Mouse (Mus musculus) embryonic facial prominence, embryonic 12.5 days (tissue): Measurements from ENCODE around the gene Elavl2. TPM values are rescaled to one million over a fixed set of nuclear protein-coding genes. Genes with fewer than 3 reads are reported as not detected.
A peak's percentile ranks its signal among the peaks of the same experiment; 100 is the strongest.

Experiments used
- ATAC-seq: fragments of 200-750 bp; cut with Nextera tagmentation; 2 replicates; pipeline ENCODE4 v1.8.0; 2017; ENCODE audit not compliant: insufficient number of reproducible peaks, insufficient read depth, low FRiP score, low TSS enrichment
- H3K27ac ChIP-seq: fragments of 300-500 bp; sonication (generic); 2 replicates; pipeline ENCODE4 v1.5.1; 2016; ENCODE audit warnings: mild to moderate bottlenecking
- H3K27me3 ChIP-seq: fragments of 300-500 bp; sonication (generic); 2 replicates; pipeline ENCODE4 v1.6.1; 2016; ENCODE audit warnings: mild to moderate bottlenecking, moderate library complexity
- H3K36me3 ChIP-seq: fragments of 300-500 bp; sonication (generic); 2 replicates; pipeline ENCODE4 v1.6.1; 2016; ENCODE audit warnings: mild to moderate bottlenecking
- H3K4me1 ChIP-seq: fragments of 300-500 bp; sonication (generic); 2 replicates; pipeline ENCODE4 v1.6.1; 2016
- H3K4me2 ChIP-seq: fragments of 300-500 bp; sonication (generic); replicated peaks from 2 replicates; pipeline ENCODE4 v1.6.1; 2016; ENCODE audit warnings: mild to moderate bottlenecking, moderate library complexity
- H3K4me3 ChIP-seq: fragments of 300-500 bp; sonication (generic); 2 replicates; pipeline ENCODE4 v1.5.1; 2016; ENCODE audit warnings: mild to moderate bottlenecking
- H3K9ac ChIP-seq: fragments of 300-500 bp; sonication (generic); 2 replicates; pipeline ENCODE4 v1.6.1; 2016; ENCODE audit warnings: mild to moderate bottlenecking, moderate library complexity
- H3K9me3 ChIP-seq: fragments of 300-500 bp; sonication (generic); 2 replicates; pipeline ENCODE4 v1.6.1; 2016; ENCODE audit warnings: mild to moderate bottlenecking, moderate library complexity
- WGBS: fragments of 180-500 bp; shearing (Covaris S2); methylation state at CpG from one replicate; pipeline ENCODE4 v1.1.7; 2016; 5-methylcytosine and 5-hydroxymethylcytosine counted together
- polyA plus RNA-seq: library from polyadenylated mRNA; unstranded; fragments of >200 nt; fragmentation: Nextera tagmentation; extraction: Ambion mirVana; gene quantifications from 2 replicates; pipeline ENCODE4 v1.2.1, GENCODE M21; 2016

Gene Elavl2
- polyA plus RNA-seq, 1 experiment from 2014 or later: 12.5 TPM

- H3K27ac ChIP-seq: no peak overlapping the region
- under 1% methylated on average over 7 of the region's 7 CpGs for WGBS
These were observed 25.3 kb downstream of the Elavl2 start for GRCm38 (mm10) chr4:91375372-91375687.

DNA sequence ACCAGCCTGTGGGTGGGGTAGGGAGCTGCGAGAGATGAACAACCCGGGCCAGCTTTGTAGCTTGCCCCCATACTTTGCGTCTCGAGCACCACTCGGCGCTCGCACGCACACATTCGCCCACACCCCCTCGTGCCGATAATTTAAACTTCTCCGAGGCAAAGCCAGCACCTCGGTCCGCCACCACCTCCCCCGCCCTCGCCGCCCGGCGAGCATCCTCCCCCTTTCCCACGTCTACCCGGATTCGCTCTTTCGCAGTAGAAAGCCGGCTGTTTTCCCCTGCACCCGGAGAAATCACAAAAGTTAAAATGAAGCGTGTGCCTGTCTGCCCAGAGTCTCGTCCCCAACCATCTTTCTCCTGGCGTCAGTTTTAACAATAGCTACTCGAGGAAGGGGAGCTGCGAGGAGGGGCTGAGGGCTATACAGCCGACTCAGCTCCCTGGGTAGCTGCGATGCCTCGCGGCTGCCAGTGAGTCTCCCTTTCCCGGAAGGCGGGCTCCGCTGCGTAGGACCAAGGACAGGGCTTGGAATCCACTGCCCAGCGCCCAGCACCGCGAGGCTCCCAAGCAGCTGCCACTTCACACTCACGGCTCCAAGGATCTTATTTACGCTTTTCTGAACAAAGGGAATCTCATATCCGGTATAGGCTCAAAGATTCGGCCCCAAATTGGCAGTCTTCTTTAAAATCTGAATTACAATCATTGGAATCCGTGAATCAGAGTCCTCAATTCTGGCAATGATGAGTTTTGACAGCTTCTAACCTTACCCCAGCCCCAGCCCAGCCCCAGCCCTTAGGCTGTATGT, 25.8 kb downstream of the Elavl2 start:
- Histone ChIP-seq H3K36me3 (no peaks in the 10 kb centered on the region), H3K27me3 (peaks cover 55% of the 10 kb centered on the region), H3K9me3 (no peaks in the 10 kb centered on the region), H3K4me2 (peak overlapping the region; percentile 79), H3K4me1 (peaks cover 21% of the 10 kb centered on the region; the same call in 1 of the 2 replicates), H3K27ac (no peak overlapping the region), H3K9ac (peak overlapping the region; percentile 45), H3K4me3 (peak overlapping the region; percentile 48)
- no peak for ATAC-seq
- under 1% methylated on average over 46 of the region's 46 CpGs for WGBS

More at GRCm38 (mm10) chr4:91375372-91375687, 25.3 kb downstream of the Elavl2 start:
- ATAC-seq: no peak
- H3K4me3 ChIP-seq: peak overlapping the region; percentile 48
- no peak overlapping the region; the same call in 1 of the 2 replicates for H3K9ac ChIP-seq
- H3K4me1 ChIP-seq: peaks cover 21% of the 10 kb centered on the region; the same call in 1 of the 2 replicates
- peak overlapping the region; percentile 79 for H3K4me2 ChIP-seq
- H3K36me3 ChIP-seq: no peaks in the 10 kb centered on the region
- no peaks in the 10 kb centered on the region for H3K9me3 ChIP-seq
- H3K27me3 ChIP-seq: peaks cover 55% of the 10 kb centered on the region

GRCm38 (mm10) chr4:91372844-91373243, 27.7 kb downstream of the Elavl2 start:
- H3K4me2 ChIP-seq: no peak overlapping the region
- ATAC-seq: no peak
- H3K4me3 ChIP-seq: no peak overlapping the region
- H3K9ac ChIP-seq: no peak overlapping the region
- WGBS: 2% methylated on average over 13 of the region's 13 CpGs
- no peaks in the 10 kb centered on the region for H3K9me3 ChIP-seq
- H3K36me3 ChIP-seq: no peaks in the 10 kb centered on the region
- peaks cover 21% of the 10 kb centered on the region; the same call in 1 of the 2 replicates for H3K4me1 ChIP-seq
- H3K27me3 ChIP-seq: peaks cover 63% of the 10 kb centered on the region
- H3K27ac ChIP-seq: no peak overlapping the region

DNA sequence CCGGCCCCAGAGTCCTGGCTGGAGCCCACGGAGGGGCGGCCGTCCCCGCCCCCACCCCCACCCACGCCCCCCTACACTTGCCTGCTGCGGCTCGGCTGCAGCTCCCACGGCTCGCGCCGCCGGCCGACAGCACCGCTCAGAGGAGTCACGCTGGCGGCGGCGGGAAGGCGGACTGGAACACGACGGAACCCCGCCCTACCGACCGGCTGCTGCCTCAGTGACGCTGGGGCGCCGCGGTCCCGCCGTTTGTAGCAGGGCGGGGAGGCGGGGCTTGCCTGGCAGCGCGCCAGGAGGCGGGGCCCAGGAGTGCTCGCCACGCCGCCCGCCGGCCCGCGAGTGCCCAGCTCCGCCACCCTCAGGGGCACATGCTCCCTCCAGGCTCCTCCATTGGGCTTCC, 28.8 kb downstream of the Elavl2 start:
- ATAC-seq: peak; percentile 58
- peak overlapping the region; percentile 52 for H3K9ac ChIP-seq
- no peak overlapping the region for H3K27ac ChIP-seq
- H3K4me2 ChIP-seq: peak overlapping the region; percentile 100
- no peaks in the 10 kb centered on the region for H3K9me3 ChIP-seq
- peak overlapping the region; percentile 64 for H3K4me3 ChIP-seq
- peaks cover 21% of the 10 kb centered on the region; the same call in 1 of the 2 replicates for H3K4me1 ChIP-seq
- no peaks in the 10 kb centered on the region for H3K36me3 ChIP-seq
- WGBS: under 1% methylated on average over 42 of the region's 44 CpGs
- peaks cover 63% of the 10 kb centered on the region for H3K27me3 ChIP-seq

- Histone ChIP-seq H3K27ac (no peak overlapping the region), H3K4me3 (peak overlapping the region; percentile 64), H3K9me3 (no peaks in the 10 kb centered on the region), H3K27me3 (peaks cover 63% of the 10 kb centered on the region), H3K9ac (peak overlapping the region; percentile 52), H3K4me2 (peak overlapping the region; percentile 100), H3K36me3 (no peaks in the 10 kb centered on the region), H3K4me1 (peaks cover 21% of the 10 kb centered on the region; the same call in 1 of the 2 replicates)
- ATAC-seq: peak; percentile 36
- 1% methylated on average over 81 of the region's 82 CpGs for WGBS
These were observed 29.3 kb downstream of the Elavl2 start for GRCm38 (mm10) chr4:91371131-91371818.

DNA sequence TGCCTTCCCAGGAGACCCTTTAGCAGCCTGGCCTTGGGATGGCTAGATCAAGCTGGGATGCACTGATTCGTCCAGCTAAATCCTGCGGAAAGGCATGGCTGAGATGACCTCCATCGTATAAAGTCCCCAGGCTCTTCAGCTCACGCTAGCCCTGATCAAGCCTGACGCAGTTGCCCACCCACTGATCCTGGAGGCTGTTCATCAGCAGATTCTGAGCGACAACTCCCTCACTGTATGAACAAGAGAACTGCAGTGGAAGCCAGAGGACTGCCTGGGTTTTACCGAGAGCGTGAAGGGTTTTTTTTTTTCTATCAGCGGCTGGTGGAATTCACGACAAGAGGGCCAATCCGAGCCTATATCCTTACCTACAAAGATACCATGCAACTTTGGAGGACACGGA, 35.3 kb downstream of the Elavl2 start:
- H3K9ac ChIP-seq: no peak overlapping the region
- no peak overlapping the region for H3K27ac ChIP-seq
- no peak for ATAC-seq
- no peaks in the 10 kb centered on the region for H3K9me3 ChIP-seq
- no peak overlapping the region for H3K4me2 ChIP-seq
- no peaks in the 10 kb centered on the region for H3K4me1 ChIP-seq
- no peak overlapping the region for H3K4me3 ChIP-seq
- H3K27me3 ChIP-seq: peaks cover 15% of the 10 kb centered on the region
- no peaks in the 10 kb centered on the region for H3K36me3 ChIP-seq
- 81% methylated on average over 12 of the region's 12 CpGs for WGBS

DNA sequence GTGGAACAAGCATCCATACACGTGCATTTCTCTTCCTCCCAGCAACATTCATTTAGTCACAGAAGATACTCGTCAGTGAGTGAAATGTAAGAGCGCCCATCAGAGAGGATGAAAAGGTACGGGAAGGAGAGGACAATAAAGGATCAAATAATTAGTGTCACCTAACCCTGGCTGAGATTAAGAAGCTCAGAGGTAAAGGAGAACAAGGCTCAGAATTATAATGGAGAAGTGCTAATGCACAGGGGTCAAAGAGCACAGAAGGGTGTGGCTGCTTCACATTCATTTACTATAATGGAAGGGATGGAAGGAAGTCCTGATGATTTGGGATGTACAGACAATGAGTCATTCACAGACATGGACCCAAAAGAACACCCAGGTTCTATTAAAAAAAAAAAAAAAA, 36.6 kb downstream of the Elavl2 start:
- no peak overlapping the region for H3K4me2 ChIP-seq
- no peak overlapping the region for H3K9ac ChIP-seq
- 58% methylated on average over 4 of the region's 4 CpGs for WGBS
- no peaks in the 10 kb centered on the region for H3K4me1 ChIP-seq
- no peak overlapping the region for H3K4me3 ChIP-seq
- peaks cover 3% of the 10 kb centered on the region; the same call in 1 of the 2 replicates for H3K27me3 ChIP-seq
- H3K9me3 ChIP-seq: no peaks in the 10 kb centered on the region
- H3K36me3 ChIP-seq: no peaks in the 10 kb centered on the region
- ATAC-seq: no peak
- no peak overlapping the region for H3K27ac ChIP-seq

GRCm38 (mm10) chr4:91362520-91362919, 38.1 kb downstream of the Elavl2 start:
- ATAC-seq: no peak
- Histone ChIP-seq H3K36me3 (no peaks in the 10 kb centered on the region), H3K9ac (no peak overlapping the region), H3K4me1 (no peaks in the 10 kb centered on the region), H3K27me3 (no peaks in the 10 kb centered on the region), H3K4me3 (no peak overlapping the region), H3K4me2 (no peak overlapping the region), H3K27ac (no peak overlapping the region), H3K9me3 (no peaks in the 10 kb centered on the region)
- WGBS: 64% methylated on average over 5 of the region's 5 CpGs

- Histone ChIP-seq H3K9me3 (no peaks in the 10 kb centered on the region), H3K4me3 (no peak overlapping the region), H3K27ac (no peak overlapping the region), H3K27me3 (no peaks in the 10 kb centered on the region), H3K36me3 (no peaks in the 10 kb centered on the region), H3K9ac (no peak overlapping the region), H3K4me2 (no peak overlapping the region), H3K4me1 (no peaks in the 10 kb centered on the region)
- 56% methylated on average over 9 of the region's 9 CpGs for WGBS
- no peak for ATAC-seq
These were observed 47.4 kb downstream of the Elavl2 start for GRCm38 (mm10) chr4:91353138-91353537.

GRCm38 (mm10) chr4:91349579-91349978, 51.0 kb downstream of the Elavl2 start:
- H3K4me1 ChIP-seq: no peaks in the 10 kb centered on the region
- H3K9ac ChIP-seq: no peak overlapping the region
- no peak for ATAC-seq
- H3K36me3 ChIP-seq: no peaks in the 10 kb centered on the region
- no peak overlapping the region for H3K4me3 ChIP-seq
- H3K27me3 ChIP-seq: no peaks in the 10 kb centered on the region
- H3K9me3 ChIP-seq: no peaks in the 10 kb centered on the region
- no peak overlapping the region for H3K27ac ChIP-seq
- WGBS: 86% methylated on average over 5 of the region's 5 CpGs
- H3K4me2 ChIP-seq: no peak overlapping the region

- Histone ChIP-seq H3K9ac (no peak overlapping the region), H3K4me2 (no peak overlapping the region), H3K36me3 (no peaks in the 10 kb centered on the region), H3K27ac (no peak overlapping the region), H3K4me3 (no peak overlapping the region), H3K27me3 (no peaks in the 10 kb centered on the region), H3K4me1 (no peaks in the 10 kb centered on the region), H3K9me3 (no peaks in the 10 kb centered on the region)
- no peak for ATAC-seq
- 82% methylated on average over 4 of the region's 4 CpGs for WGBS
These were observed 66.4 kb downstream of the Elavl2 start for GRCm38 (mm10) chr4:91334177-91334576.

- H3K27me3 ChIP-seq: no peaks in the 10 kb centered on the region
- no peak overlapping the region for H3K27ac ChIP-seq
- H3K9ac ChIP-seq: no peak overlapping the region
- H3K4me1 ChIP-seq: no peaks in the 10 kb centered on the region
- WGBS: 85% methylated on average over 1 of the region's 1 CpGs
- H3K36me3 ChIP-seq: no peaks in the 10 kb centered on the region
- no peak overlapping the region for H3K4me3 ChIP-seq
- H3K9me3 ChIP-seq: no peaks in the 10 kb centered on the region
- H3K4me2 ChIP-seq: no peak overlapping the region
- ATAC-seq: no peak
These were observed 89.8 kb downstream of the Elavl2 start for GRCm38 (mm10) chr4:91310801-91311200.
